Mouse (Mus musculus) cortical plate, adult 2 months (tissue): Measurements from ENCODE around the gene Dab1. TPM values are rescaled to one million over a fixed set of nuclear protein-coding genes. Genes with fewer than 3 reads are reported as not detected.

ENCODE experiments used
- H3K27ac ChIP-seq: fragments of 200-500 bp; 2 replicates; pipeline ENCODE4 v1.5.1; 2012; ENCODE audit warnings: low read length, control low read depth, inconsistent platforms; ENCODE audit not compliant: insufficient read depth
- H3K4me1 ChIP-seq: fragments of 200-500 bp; 2 replicates; pipeline ENCODE4 v1.6.1; 2011; ENCODE audit warnings: low read length; ENCODE audit not compliant: control insufficient read depth, insufficient read depth
- H3K4me3 ChIP-seq: fragments of 200-500 bp; 2 replicates; pipeline ENCODE4 v1.5.1; 2011; ENCODE audit warnings: mild to moderate bottlenecking, low read length, control low read depth; ENCODE audit not compliant: insufficient read depth
- CTCF ChIP-seq: fragments of 200-500 bp; IDR thresholded peaks from 2 replicates; pipeline ENCODE4 v1.5.1; 2011; ENCODE audit warnings: mild to moderate bottlenecking, control low read depth, low read length; ENCODE audit not compliant: insufficient read depth; ENCODE audit errors: extremely low read depth
- POLR2A ChIP-seq: fragments of 200-500 bp; IDR thresholded peaks from 2 replicates; pipeline ENCODE4 v1.6.1; 2011; ENCODE audit warnings: mild to moderate bottlenecking, low read length, control low read depth; ENCODE audit not compliant: insufficient read depth; ENCODE audit errors: extremely low read depth
- polyA plus RNA-seq: library from polyadenylated mRNA; depleted of rRNA; stranded (reverse); fragments of >200 nt; gene quantifications from 2 replicates; pipeline ENCODE4 v1.2.3, GENCODE M21; 2012

Dab1 gene
- polyA plus RNA-seq, 1 experiment, result 42.9 TPM

DNA sequence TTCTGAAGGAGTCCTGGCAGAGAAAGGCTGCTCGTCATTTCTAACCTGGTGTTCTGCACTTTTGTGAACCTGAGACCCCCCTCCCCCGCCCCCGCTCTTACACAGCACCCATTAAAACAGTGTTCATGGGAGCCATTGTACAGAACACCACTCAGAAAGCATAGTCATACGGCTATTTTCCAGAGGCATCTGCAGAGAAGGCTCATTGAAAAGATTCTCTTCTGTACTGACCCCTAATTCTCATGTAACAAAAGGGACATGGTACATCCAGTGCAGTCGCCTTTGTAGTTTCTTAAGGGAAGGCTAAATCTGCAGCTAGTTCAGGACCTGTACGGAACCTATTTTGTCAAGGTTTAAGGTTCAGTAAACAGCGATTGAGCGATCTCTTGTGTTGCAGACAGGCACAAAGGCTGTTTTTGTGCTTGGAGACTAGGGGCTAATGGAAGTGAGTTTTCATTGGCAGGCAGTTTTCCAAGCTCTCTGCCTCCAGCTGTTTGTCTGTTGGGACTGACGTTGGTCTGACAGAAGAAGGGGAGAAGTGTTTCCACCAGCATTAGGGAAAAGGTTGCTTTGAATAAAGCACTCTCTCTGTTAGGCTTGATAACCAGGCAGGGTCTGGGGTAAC, 780.1 kb downstream of the Dab1 start:
- no peak overlapping the region for H3K27ac ChIP-seq
- no peaks in the 10 kb centered on the region for H3K4me1 ChIP-seq
- no peak for TF ChIP-seq POLR2A
- no peak for TF ChIP-seq CTCF
- no peak overlapping the region for H3K4me3 ChIP-seq

DNA sequence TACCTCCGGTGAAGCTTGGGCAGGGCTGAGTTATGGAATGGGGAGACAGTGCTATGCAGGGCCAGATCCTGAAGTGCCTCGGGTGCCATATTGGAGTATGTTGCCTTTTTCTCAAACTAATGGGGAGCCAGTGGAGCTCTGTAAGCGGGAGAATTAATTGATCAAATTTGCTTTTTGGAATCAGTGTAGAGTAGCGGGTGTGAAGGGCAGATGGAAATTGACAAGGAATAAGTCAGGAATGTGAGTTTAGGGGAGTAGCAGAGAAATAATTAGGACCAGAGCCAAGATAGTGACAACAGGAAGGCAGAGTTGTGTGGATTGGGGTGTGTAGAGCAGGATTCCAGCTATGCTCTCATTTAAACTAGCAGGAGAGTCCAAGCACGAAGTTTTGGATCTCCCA, 784.9 kb downstream of the Dab1 start:
- no peak for TF ChIP-seq POLR2A
- TF ChIP-seq CTCF, result no peak
- Histone ChIP-seq H3K27ac (no peak overlapping the region), H3K4me1 (no peaks in the 10 kb centered on the region), H3K4me3 (no peak overlapping the region)

DNA sequence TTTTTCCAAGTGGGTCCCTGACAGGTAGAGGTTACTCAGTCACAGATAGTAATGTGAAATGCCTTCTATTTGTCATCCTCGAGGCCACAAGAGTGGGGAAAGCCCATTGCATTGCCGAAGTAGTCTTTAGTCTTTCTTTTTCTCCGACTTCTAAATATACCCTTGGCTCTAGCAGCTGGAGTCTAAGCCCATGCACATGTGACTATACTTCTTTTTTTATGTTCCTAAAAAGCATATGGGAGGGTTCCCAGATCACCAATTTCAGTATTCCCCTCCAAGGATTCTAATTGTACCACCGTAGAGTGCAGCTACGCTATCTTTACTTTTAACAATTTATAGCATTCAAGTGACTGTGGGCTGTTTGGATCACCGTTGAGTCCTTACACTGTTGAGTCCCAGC, 791.8 kb downstream of the Dab1 start:
- TF ChIP-seq POLR2A, result no peak
- TF ChIP-seq CTCF, result no peak
- Histone ChIP-seq H3K4me1 (peaks cover 6% of the 10 kb centered on the region), H3K27ac (no peak overlapping the region), H3K4me3 (no peak overlapping the region)

DNA sequence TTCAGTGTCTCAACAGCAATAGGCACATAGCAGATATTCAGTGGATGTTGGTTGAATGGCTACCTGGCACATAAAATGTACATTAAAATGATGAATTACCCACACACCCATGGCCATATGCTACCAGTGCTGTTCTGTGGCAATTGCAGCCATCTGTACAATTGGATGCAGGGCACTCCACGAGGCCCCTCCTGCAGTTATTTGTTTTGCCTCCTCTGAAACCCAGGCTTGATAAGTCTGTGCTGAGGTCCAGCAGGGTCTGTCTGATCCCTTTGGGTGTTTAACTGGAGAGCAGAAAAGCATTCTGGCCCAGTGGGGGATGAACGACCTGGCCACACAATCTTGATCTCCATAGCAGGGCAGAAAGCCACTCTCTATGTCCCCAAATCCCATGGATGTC, 796.3 kb downstream of the Dab1 start:
- H3K27ac ChIP-seq, result no peak overlapping the region
- no peak overlapping the region for H3K4me3 ChIP-seq
- TF ChIP-seq POLR2A, result no peak
- no peak for TF ChIP-seq CTCF
- H3K4me1 ChIP-seq, result peaks cover 9% of the 10 kb centered on the region

DNA sequence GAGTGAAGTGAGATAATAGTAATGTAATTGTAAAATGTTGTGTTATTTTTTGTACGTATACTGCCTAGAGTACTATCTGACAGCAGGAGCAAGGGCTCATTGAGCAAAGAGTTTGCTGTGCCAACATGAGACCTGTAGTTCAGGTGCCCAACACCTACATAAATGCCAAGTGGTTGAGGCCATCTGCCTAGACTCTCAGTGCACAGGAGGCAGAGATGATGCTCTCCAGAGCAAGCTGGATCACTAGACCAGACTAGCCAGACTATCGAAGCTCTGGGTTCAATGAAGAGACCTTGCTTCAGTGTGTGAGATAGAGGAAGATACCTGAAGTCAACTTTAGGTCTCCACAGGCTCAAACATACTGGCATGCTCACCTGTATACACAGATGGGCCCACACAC, 799.2 kb downstream of the Dab1 start:
- Histone ChIP-seq H3K4me3 (no peak overlapping the region), H3K27ac (no peak overlapping the region), H3K4me1 (peaks cover 4% of the 10 kb centered on the region; the same call in 1 of the 2 replicates)
- no peak for TF ChIP-seq CTCF

DNA sequence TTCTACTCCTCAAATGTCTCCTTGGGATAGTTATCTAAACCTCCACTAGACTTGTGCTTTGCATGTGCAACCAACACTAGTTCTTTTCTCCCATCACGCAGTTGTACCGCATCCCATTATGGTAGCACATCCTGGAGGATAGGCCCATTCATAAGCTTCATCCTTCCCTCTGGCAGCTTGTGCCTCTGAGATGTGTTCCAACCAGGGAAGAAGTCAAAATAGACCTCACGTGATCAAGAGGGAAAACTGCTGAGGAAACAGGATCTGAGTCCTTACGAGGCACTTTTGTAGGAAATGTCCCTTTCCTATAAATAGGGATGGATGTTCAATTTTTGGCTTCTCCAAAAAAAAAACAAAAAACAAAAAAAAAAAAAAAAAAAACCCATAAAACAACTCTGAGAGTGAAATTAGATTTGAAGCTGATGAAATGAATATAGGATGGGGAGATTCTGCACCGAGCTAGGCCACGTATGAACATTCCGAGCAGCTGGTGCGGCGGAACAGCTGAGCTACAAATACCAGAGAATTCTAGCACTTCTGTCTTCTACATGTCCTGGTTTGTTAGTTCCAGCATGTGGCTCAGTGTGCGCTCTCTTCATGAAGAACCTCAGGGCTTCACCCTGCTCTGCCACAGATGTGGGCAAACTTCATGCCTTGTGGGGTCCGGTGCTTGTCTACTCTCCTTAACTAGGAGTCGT, 802.0 kb downstream of the Dab1 start:
- Histone ChIP-seq H3K4me1 (peaks cover 4% of the 10 kb centered on the region; the same call in 1 of the 2 replicates), H3K4me3 (no peak overlapping the region), H3K27ac (no peak overlapping the region)
- TF ChIP-seq POLR2A (no peak), CTCF (no peak)

DNA sequence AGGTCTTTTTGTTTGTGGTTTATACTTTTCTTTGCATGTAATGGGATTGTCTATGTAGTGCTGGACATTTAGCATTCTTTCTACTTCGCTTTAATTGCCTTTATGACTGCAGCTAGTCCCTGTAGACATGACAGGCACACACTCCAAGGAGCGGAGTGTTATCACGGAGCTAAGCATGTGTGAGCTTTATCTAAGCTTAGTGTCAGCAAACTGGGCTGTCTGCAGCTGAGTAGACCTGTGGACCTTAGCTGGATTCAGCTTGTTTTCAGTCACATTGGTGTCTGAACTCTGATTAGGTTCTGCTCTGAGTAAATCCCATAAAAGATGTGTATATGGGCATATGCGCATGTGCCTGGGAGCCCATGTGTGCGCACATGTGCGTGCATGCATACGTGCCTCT, 810.0 kb downstream of the Dab1 start:
- H3K4me1 ChIP-seq, result peaks cover 2% of the 10 kb centered on the region; the same call in 1 of the 2 replicates
- H3K27ac ChIP-seq, result no peak overlapping the region
- TF ChIP-seq POLR2A, result no peak
- TF ChIP-seq CTCF, result no peak
- H3K4me3 ChIP-seq, result no peak overlapping the region

DNA sequence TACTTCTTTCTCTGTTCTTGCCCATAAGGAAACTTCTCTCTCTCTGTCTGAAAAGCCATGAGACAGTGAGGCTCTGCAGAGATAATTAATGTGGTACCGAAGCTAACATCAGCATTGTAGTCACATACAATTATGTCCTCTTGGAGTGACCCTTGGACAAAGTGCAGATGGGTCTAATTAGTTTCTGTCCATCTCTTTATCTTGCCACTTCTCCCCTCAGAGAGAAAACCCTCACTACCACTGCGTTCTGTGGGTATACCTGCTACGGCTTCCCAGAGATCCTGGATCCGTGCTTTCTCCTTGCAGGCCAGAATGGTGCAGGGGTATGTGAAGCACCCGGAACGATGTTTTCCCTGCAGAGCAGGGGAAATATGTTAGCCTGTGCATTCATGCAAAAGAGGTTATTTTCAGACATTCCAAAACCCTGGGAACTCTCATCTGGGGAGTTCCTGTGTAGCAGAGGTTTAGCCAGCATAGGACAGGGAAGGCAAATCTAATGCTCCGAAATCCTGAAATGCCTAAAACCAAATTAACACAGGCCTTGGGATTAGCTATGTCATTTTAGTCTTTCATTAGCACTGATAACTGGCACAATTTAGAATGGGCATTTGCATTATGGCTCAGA, 812.2 kb downstream of the Dab1 start:
- Histone ChIP-seq H3K4me1 (peaks cover 5% of the 10 kb centered on the region), H3K4me3 (no peak overlapping the region), H3K27ac (no peak overlapping the region)
- TF ChIP-seq CTCF (no peak), POLR2A (no peak)

DNA sequence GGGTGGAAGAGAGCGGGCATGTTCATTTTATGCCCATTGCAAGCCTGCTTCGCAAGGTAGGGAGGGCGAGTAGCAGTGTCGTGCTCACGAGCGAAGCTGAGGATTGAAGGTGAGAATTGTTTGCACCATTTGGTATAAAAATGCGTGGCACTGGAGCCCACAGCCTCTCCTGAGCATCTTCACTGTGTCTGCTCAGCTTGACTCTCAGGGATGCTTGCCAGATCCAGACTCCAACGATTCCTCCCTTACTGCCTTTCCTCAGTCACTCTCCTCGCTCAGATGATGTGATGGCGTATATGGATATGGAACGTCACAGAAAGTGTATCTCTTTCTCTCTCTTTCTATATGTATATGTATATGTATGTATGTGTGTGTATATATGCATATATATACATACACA, 813.0 kb downstream of the Dab1 start:
- peaks cover 5% of the 10 kb centered on the region; the same call in 1 of the 2 replicates for H3K4me1 ChIP-seq
- no peak overlapping the region for H3K4me3 ChIP-seq
- H3K27ac ChIP-seq, result no peak overlapping the region
- TF ChIP-seq CTCF (no peak), POLR2A (no peak)

DNA sequence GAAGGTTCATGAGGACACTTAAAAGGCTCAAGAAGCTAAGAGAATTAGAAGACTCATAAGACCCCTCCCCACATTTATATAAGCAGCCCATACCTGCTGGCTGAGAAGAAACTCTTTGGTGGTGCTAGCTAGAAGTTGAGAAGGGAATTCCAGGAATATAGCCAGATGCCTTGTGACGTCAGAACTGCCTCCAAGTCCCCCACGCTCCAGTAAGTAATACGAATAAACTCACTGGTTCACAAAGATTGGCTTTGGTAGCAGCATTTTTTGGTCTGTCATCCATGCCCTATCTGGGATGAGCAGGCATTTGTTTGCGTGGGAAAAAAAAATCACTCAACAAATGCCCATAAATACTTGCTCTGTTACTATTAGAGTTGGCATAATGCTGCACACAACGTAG, 816.6 kb downstream of the Dab1 start:
- no peak overlapping the region for H3K4me3 ChIP-seq

More for the DNA sequence above, 816.6 kb downstream of the Dab1 start:
- H3K4me1 ChIP-seq, result peaks cover 10% of the 10 kb centered on the region; the same call in 1 of the 2 replicates
- H3K27ac ChIP-seq, result no peak overlapping the region
- TF ChIP-seq CTCF (no peak), POLR2A (no peak)
